Mouse (Mus musculus) stomach, postnatal 0 days (tissue): ENCODE measurements around the gene Rbm4b.

ENCODE experiments used
- CTCF ChIP-seq: IDR thresholded peaks from 2 replicates; pipeline ENCODE4 v1.5.1; 2016; ENCODE audit warnings: antibody characterized with exemption, low read depth, mild to moderate bottlenecking, moderate library complexity
- EP300 ChIP-seq: optimal IDR thresholded peaks from 2 replicates; pipeline ENCODE3; 2016; ENCODE audit warnings: antibody characterized with exemption

GRCm38 (mm10) chr19:4755565-4756192, 618 bp upstream of the Rbm4b start:
- peak; percentile 99 for TF ChIP-seq CTCF
- TF ChIP-seq EP300: no peak
